Mouse (Mus musculus): ENCODE measurements around the gene Ensa.

DNA sequence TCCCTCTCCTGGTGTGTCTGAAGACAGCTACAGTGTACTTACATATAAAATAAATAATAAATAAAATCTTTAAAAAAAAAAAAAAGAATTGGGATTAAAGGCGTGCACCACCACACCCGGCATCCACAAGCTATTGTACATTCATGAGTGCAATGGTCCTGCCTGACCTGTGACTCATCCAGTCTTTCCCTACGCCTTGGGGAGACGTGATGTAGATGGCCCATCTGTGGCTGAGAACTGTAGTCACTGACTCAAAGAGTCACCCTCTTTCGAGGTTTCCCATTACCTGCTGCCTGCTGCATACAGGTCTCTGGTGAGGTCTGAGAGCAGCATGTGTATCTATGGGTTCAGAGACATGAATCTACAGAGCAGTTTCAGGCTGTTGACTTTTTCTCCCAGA, 23.2 kb downstream of the Ensa start:
- TF ChIP-seq CTCF (IDR thresholded peaks at IDR 0.05; ENCODE audit: low read depth, low read length) = no peak
- TF ChIP-seq TAL1 (conservative IDR thresholded peaks at IDR 0.05; ENCODE audit: low read depth, low read length) = no peak
- TF ChIP-seq POLR2AphosphoS5 (IDR thresholded peaks at IDR 0.05; ENCODE audit: insufficient replicate concordance, low read depth, low read length) = no peak
- no peak for TF ChIP-seq GATA2 (IDR thresholded peaks at IDR 0.05; ENCODE audit: borderline replicate concordance, low read depth, low read length)
- no peak for TF ChIP-seq GATA1 (IDR thresholded peaks at IDR 0.05; ENCODE audit: borderline replicate concordance, low read length)
